Mouse (Mus musculus) T-helper 2 cell (primary cell): ENCODE data around the gene Fmnl3.

ENCODE experiments used
- in situ Hi-C: fragments of 300-600 bp; cut with MboI, MseI; formaldehyde crosslinking; loops from one replicate; pipeline ENCODE4 v1.15.1; 2025; ENCODE audit warnings: high pct_unique_total_duplicates

Gene Fmnl3

GRCm38 (mm10) chr15:99318071-99318470 is 52.2 kb downstream of the Fmnl3 start:
- in situ Hi-C loops: no loop called here

GRCm38 (mm10) chr15:99317267-99317651 is 53.0 kb downstream of the Fmnl3 start:
- in situ Hi-C loops: no loop called here

GRCm38 (mm10) chr15:99316314-99317266 is 53.7 kb downstream of the Fmnl3 start:
- in situ Hi-C loops: no loop called here

- in situ Hi-C loops: no loop called here
These were observed 55.4 kb downstream of the Fmnl3 start for GRCm38 (mm10) chr15:99314891-99315290.

GRCm38 (mm10) chr15:99310617-99311016 is 59.7 kb downstream of the Fmnl3 start:
- in situ Hi-C loops: no loop called here

- in situ Hi-C loops: no loop called here
These were observed 60.7 kb downstream of the Fmnl3 start for GRCm38 (mm10) chr15:99309549-99309948.

- in situ Hi-C loops: no loop called here
These were observed 62.8 kb downstream of the Fmnl3 start for GRCm38 (mm10) chr15:99307476-99307875.

GRCm38 (mm10) chr15:99296213-99296612 is 74.1 kb downstream of the Fmnl3 start:
- in situ Hi-C loops: no loop called here

GRCm38 (mm10) chr15:99295484-99295981 is 74.7 kb downstream of the Fmnl3 start, which contains the start of gene Fam186b:
Fam186b (minus strand) TSS chr15:99295888.
- in situ Hi-C loops: no loop called here

- in situ Hi-C loops: loop anchor here (5.0 kb wide), 1 partner anchor 72 kb away; no protein-coding TSS in a partner anchor
These were observed 75.4 kb downstream of the Fmnl3 start, which contains the start of gene Prpf40b for GRCm38 (mm10) chr15:99294813-99295374. Prpf40b (plus strand) TSS chr15:99295087.

GRCm38 (mm10) chr15:99294287-99294686 is 76.0 kb downstream of the Fmnl3 start:
- in situ Hi-C loops: loop anchor here (5.0 kb wide), 1 partner anchor 73 kb away; no protein-coding TSS in a partner anchor

GRCm38 (mm10) chr15:99290586-99290985 is 79.7 kb downstream of the Fmnl3 start:
- in situ Hi-C loops: loop anchor here (5.0 kb wide), 1 partner anchor 77 kb away; no protein-coding TSS in a partner anchor

- in situ Hi-C loops: no loop called here
These were observed 85.1 kb downstream of the Fmnl3 start for GRCm38 (mm10) chr15:99285189-99285535.

- in situ Hi-C loops: no loop called here
These were observed 85.6 kb downstream of the Fmnl3 start for GRCm38 (mm10) chr15:99284527-99285188.

- in situ Hi-C loops: no loop called here
These were observed 86.8 kb downstream of the Fmnl3 start for GRCm38 (mm10) chr15:99283456-99283855.

- in situ Hi-C loops: no loop called here
These were observed 92.0 kb downstream of the Fmnl3 start for GRCm38 (mm10) chr15:99278271-99278670.

- in situ Hi-C loops: no loop called here
These were observed 94.2 kb downstream of the Fmnl3 start for GRCm38 (mm10) chr15:99276095-99276494.
